Mouse (Mus musculus) CH12.LX (cell line): ENCODE data around the gene Trim47.

Experiments
- CTCF ChIP-seq, 2 experiments: IDR thresholded peaks in 1 of 2; conservative IDR thresholded peaks in 1 of 2; 2 replicates each; pipeline ENCODE4 v1.5.1; 2011 to 2012; ENCODE audit warnings: low read depth in 2 of 2, low read length in 2 of 2, improper control_type of control experiment in 1 of 2, inconsistent platforms in 1 of 2, mild to moderate bottlenecking in 1 of 2, moderate library complexity in 1 of 2
- HCFC1 ChIP-seq: IDR thresholded peaks from 2 replicates; pipeline ENCODE4 v1.6.1; 2012; ENCODE audit warnings: low read depth, mild to moderate bottlenecking, inconsistent platforms, low read length, improper control_type of control experiment

DNA sequence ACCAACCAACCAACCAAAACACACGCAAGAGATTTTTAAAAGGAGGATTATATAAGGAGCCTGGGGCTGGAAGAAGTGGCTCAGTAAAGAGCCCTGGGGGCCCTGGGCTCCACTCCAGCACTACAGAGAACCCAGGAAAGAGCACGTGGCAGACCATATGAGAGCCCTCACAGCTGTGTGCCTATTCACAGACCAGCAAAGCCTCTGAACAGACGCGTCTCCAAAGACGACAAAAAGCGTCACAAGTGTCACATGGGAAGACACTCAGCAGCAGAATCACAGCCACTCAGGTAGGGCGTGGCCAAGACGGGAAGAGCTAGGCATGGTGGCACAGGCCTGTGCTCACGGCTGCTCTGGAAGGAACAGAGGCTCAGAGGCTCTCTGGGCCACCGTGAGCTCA is 35.1 kb upstream of the Trim47 start:
- TF ChIP-seq CTCF (conservative IDR thresholded peaks at IDR 0.05 in 1 of 2, IDR thresholded peaks at IDR 0.05 in 1 of 2; ENCODE audit: low read depth in 2 of 2, low read length in 2 of 2) = no peak
- TF ChIP-seq HCFC1 = no peak
